Mouse (Mus musculus): ENCODE results near the gene Arhgap28. TPM values are rescaled to one million over a fixed set of nuclear protein-coding genes. Genes with fewer than 3 reads are reported as not detected.
A peak's percentile ranks its signal among the peaks of the same experiment; 100 is the strongest.

Gene Arhgap28
- polyA plus RNA-seq, 1 experiment from 2014 or later: 5.1 TPM

DNA sequence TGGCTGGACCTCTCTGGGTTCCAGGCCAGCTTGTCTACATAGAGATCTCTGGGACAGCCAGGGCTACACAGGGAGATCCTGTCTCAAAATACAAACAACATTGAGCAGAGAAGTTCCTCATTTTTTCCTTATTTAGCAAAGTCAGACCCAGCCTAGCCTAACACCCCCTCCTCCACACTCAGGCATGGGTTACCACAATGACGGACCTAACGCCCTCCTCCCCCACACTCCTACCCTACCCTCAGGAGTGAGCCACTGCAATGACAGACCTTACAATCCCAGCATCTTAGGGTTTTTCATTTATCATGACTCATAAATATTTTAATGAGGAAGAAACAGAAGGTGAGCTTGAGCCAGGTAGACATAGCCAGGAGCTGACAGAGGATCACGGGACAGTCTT is 73.0 kb downstream of the Arhgap28 start:
- WGBS: 79% methylated on average over 3 of the region's 3 CpGs
- Histone ChIP-seq H3K4me1 (ENCODE audit: control insufficient read depth, insufficient read depth, low read length) (no peaks in the 10 kb centered on the region), H3K4me3 (ENCODE audit: low read depth, low read length) (no peak overlapping the region), H3K9me3 (ENCODE audit: control insufficient read depth, low read length) (no peaks in the 10 kb centered on the region), H3K36me3 (ENCODE audit: control insufficient read depth, insufficient read depth, low read length) (no peaks in the 10 kb centered on the region), H3K27me3 (ENCODE audit: control insufficient read depth, insufficient read depth, low read length) (no peaks in the 10 kb centered on the region), H3K9ac (replicated peaks; ENCODE audit: low read depth, low read length) (no peak overlapping the region), H3K27ac (ENCODE audit: low read depth, low read length) (no peak overlapping the region), H3K4me2 (ENCODE audit: low read depth, low read length) (no peak overlapping the region)
- no peak for ATAC-seq (ENCODE audit: low read depth)

DNA sequence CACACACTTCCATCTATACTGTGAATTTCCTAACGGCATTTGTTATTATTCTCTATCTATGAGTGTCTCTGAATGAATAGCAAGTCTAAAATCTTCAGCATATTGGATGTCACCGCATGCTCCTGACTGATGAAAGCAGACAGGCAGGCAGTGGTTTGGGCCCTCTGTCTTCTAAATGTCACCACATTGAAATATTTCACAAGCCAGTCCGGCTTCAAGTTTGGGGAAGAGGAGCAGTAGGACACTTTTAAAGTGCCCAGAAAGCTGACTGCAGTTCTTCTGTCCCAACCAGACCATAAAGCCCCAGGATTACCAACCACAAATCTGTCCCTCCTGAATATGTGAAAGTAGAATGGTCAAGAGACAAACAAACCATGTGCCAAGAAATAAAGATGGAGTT is 73.5 kb downstream of the Arhgap28 start:
- Histone ChIP-seq H3K4me1 (ENCODE audit: control insufficient read depth, insufficient read depth, low read length) (no peaks in the 10 kb centered on the region), H3K27me3 (ENCODE audit: control insufficient read depth, insufficient read depth, low read length) (no peaks in the 10 kb centered on the region), H3K4me2 (ENCODE audit: low read depth, low read length) (no peak overlapping the region), H3K9me3 (ENCODE audit: control insufficient read depth, low read length) (no peaks in the 10 kb centered on the region), H3K9ac (replicated peaks; ENCODE audit: low read depth, low read length) (no peak overlapping the region), H3K36me3 (ENCODE audit: control insufficient read depth, insufficient read depth, low read length) (no peaks in the 10 kb centered on the region), H3K27ac (ENCODE audit: low read depth, low read length) (no peak overlapping the region), H3K4me3 (ENCODE audit: low read depth, low read length) (no peak overlapping the region)
- ATAC-seq (ENCODE audit: low read depth): no peak
- WGBS: 86% methylated on average over 3 of the region's 3 CpGs

DNA sequence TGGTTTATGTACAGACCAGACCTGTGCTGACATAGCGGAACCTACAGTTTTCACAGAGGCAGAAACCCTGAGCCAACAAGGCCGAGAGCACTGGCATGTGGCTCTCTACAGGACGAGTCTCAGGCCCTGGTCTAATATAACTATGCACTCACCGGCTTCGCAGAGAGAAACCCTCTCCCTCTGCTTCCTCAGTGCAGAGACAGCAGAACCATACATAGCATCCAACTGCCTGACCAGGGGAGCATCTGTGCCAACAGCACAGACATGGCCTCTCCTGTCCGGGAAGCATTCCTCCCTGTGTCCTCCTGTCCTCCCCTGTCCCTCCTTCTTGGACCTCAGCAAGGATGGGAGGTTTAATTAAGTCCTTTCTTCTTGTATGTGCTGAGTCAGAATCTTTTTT is 75.6 kb downstream of the Arhgap28 start:
- whole genome bisulfite sequencing: 89% methylated on average over 6 of the region's 6 CpGs
- Histone ChIP-seq H3K9me3 (ENCODE audit: control insufficient read depth, low read length) (no peaks in the 10 kb centered on the region), H3K4me3 (ENCODE audit: low read depth, low read length) (no peak overlapping the region), H3K9ac (replicated peaks; ENCODE audit: low read depth, low read length) (no peak overlapping the region), H3K4me2 (ENCODE audit: low read depth, low read length) (no peak overlapping the region), H3K36me3 (ENCODE audit: control insufficient read depth, insufficient read depth, low read length) (no peaks in the 10 kb centered on the region), H3K27ac (ENCODE audit: low read depth, low read length) (no peak overlapping the region), H3K27me3 (ENCODE audit: control insufficient read depth, insufficient read depth, low read length) (no peaks in the 10 kb centered on the region), H3K4me1 (ENCODE audit: control insufficient read depth, insufficient read depth, low read length) (no peaks in the 10 kb centered on the region)
- no peak for ATAC-seq (ENCODE audit: low read depth)

DNA sequence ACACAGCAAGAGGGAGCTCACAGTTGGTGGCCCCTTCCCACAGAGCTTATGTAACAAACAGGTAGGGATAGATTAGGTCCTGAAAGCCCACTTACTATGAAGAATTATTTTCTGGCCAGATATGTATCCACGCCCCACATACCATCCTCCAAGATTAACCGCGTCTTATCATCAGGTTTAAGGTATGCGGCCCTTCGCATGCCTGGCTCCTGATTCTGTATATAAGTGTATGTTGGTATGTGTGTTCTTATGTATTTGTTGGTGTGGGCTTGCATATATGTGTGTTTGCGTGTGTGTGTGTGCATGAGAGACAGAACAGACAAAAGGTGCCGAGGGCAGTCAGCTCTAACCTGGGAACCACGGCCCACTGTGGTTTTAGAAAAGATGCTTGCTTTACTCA is 76.1 kb downstream of the Arhgap28 start:
- no peaks in the 10 kb centered on the region for H3K36me3 ChIP-seq (ENCODE audit: control insufficient read depth, insufficient read depth, low read length)
- H3K4me1 ChIP-seq (ENCODE audit: control insufficient read depth, insufficient read depth, low read length): no peaks in the 10 kb centered on the region
- H3K27ac ChIP-seq (ENCODE audit: low read depth, low read length): no peak overlapping the region
- no peaks in the 10 kb centered on the region for H3K9me3 ChIP-seq (ENCODE audit: control insufficient read depth, low read length)
- no peak for ATAC-seq (ENCODE audit: low read depth)
- no peak overlapping the region for H3K9ac ChIP-seq (replicated peaks; ENCODE audit: low read depth, low read length)
- no peak overlapping the region for H3K4me2 ChIP-seq (ENCODE audit: low read depth, low read length)
- 94% methylated on average over 8 of the region's 8 CpGs for WGBS
- H3K4me3 ChIP-seq (ENCODE audit: low read depth, low read length): no peak overlapping the region
- H3K27me3 ChIP-seq (ENCODE audit: control insufficient read depth, insufficient read depth, low read length): no peaks in the 10 kb centered on the region

DNA sequence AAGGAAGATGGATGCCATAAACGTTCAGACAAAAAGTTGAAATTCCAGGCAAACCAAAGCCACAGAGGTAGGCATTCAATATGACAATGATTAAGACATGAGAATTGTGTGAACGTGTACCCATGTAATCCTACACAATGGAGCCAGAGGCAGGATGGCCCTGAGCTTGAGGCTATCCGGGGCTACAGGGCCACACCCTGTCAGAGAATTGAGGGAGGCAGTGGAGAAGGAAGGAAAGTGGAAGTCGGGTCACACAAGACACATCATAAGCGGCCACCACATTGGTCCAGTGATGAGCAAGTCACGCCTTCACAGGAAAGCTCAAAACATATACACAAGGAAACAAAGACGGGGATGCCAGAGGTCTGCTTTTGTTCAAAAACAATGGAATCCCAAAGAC is 84.0 kb downstream of the Arhgap28 start:
- Histone ChIP-seq H3K27me3 (ENCODE audit: control insufficient read depth, insufficient read depth, low read length) (no peaks in the 10 kb centered on the region), H3K4me2 (ENCODE audit: low read depth, low read length) (no peak overlapping the region)
- 76% methylated on average over 7 of the region's 7 CpGs for WGBS

DNA sequence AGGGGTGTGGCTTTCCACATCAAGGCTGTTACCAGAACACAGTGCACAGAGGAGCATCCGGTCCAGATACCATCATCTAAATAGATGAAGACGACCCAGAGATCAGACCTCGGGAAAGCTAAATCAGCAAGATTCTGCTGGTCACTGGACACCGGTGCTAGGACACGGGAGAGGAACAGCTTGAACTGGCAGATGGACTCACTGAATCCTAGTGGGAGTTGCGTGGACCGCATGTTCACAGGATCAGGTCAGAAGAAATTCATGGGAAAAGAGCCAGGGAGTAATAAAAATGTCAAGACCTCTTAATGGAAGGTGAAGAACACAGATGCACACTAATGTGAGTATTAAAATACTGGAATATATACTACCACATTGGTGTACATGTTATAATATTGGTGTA is 85.7 kb downstream of the Arhgap28 start:
- WGBS: 86% methylated on average over 7 of the region's 7 CpGs
- Histone ChIP-seq H3K4me2 (ENCODE audit: low read depth, low read length) (no peak overlapping the region), H3K9ac (replicated peaks; ENCODE audit: low read depth, low read length) (no peak overlapping the region), H3K4me1 (ENCODE audit: control insufficient read depth, insufficient read depth, low read length) (no peaks in the 10 kb centered on the region), H3K36me3 (ENCODE audit: control insufficient read depth, insufficient read depth, low read length) (no peaks in the 10 kb centered on the region), H3K4me3 (ENCODE audit: low read depth, low read length) (no peak overlapping the region), H3K27ac (ENCODE audit: low read depth, low read length) (no peak overlapping the region), H3K27me3 (ENCODE audit: control insufficient read depth, insufficient read depth, low read length) (no peaks in the 10 kb centered on the region), H3K9me3 (ENCODE audit: control insufficient read depth, low read length) (no peaks in the 10 kb centered on the region)
- no peak for ATAC-seq (ENCODE audit: low read depth)

More for the DNA sequence above, 84.0 kb downstream of the Arhgap28 start:
- no peak overlapping the region for H3K27ac ChIP-seq (ENCODE audit: low read depth, low read length)
- no peaks in the 10 kb centered on the region for H3K9me3 ChIP-seq (ENCODE audit: control insufficient read depth, low read length)
- no peaks in the 10 kb centered on the region for H3K4me1 ChIP-seq (ENCODE audit: control insufficient read depth, insufficient read depth, low read length)
- ATAC-seq (ENCODE audit: low read depth): no peak
- no peak overlapping the region for H3K9ac ChIP-seq (replicated peaks; ENCODE audit: low read depth, low read length)
- H3K4me3 ChIP-seq (ENCODE audit: low read depth, low read length): no peak overlapping the region
- no peaks in the 10 kb centered on the region for H3K36me3 ChIP-seq (ENCODE audit: control insufficient read depth, insufficient read depth, low read length)

DNA sequence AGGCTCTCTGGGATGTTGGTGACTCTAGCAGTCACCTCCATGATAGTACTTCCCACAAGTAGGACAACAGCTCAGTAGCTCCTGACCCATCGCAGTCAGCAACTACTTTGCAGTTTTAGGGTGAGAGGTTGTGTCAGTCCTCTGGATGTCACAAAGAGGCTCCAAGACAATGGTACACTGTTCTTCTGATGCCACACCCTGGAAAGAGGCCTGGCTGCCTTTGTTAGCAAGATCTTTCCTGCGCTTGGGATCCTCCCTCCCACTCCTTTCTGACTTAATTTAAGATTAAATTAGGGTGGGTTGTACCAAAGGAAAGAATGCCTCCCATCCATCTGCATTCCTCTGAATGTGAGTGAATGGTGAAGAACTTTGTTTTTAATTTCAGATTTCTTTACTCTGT is 87.0 kb downstream of the Arhgap28 start:
- ATAC-seq (ENCODE audit: low read depth): no peak
- no peaks in the 10 kb centered on the region for H3K36me3 ChIP-seq (ENCODE audit: control insufficient read depth, insufficient read depth, low read length)
- WGBS: 67% methylated on average over 2 of the region's 2 CpGs

DNA sequence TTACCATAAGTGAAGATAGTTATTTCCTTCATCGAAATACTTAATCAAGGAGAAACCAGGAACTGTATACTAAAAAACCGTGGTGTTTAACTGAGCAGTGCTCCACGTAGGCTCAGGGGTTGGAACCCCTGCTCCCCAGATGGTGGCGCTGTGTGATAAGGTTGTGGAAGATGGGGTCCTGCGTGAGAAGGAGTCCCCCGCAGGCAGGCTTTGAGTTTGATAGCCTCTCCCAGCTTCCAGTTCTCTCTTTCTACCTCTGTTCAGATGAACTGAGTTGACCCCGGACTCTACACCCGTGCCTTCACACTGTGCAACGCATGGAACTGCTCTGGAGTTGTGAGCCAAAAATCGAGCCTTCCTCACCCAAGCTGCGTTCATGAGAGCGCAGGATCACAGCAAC is 91.3 kb downstream of the Arhgap28 start:
- 57% methylated on average over 12 of the region's 12 CpGs for WGBS
- H3K4me2 ChIP-seq (ENCODE audit: low read depth, low read length): no peak overlapping the region
- peak; percentile 34; the same call in 1 of the 2 replicates for ATAC-seq (ENCODE audit: low read depth)
- H3K9me3 ChIP-seq (ENCODE audit: control insufficient read depth, low read length): no peaks in the 10 kb centered on the region
- no peak overlapping the region for H3K27ac ChIP-seq (ENCODE audit: low read depth, low read length)
- no peaks in the 10 kb centered on the region for H3K27me3 ChIP-seq (ENCODE audit: control insufficient read depth, insufficient read depth, low read length)
- no peak overlapping the region for H3K4me3 ChIP-seq (ENCODE audit: low read depth, low read length)
- H3K4me1 ChIP-seq (ENCODE audit: control insufficient read depth, insufficient read depth, low read length): no peaks in the 10 kb centered on the region
- no peak overlapping the region for H3K9ac ChIP-seq (replicated peaks; ENCODE audit: low read depth, low read length)
- no peaks in the 10 kb centered on the region for H3K36me3 ChIP-seq (ENCODE audit: control insufficient read depth, insufficient read depth, low read length)

More for the DNA sequence above, 87.0 kb downstream of the Arhgap28 start:
- no peak overlapping the region for H3K4me3 ChIP-seq (ENCODE audit: low read depth, low read length)
- no peak overlapping the region for H3K9ac ChIP-seq (replicated peaks; ENCODE audit: low read depth, low read length)
- no peak overlapping the region for H3K27ac ChIP-seq (ENCODE audit: low read depth, low read length)
- H3K4me2 ChIP-seq (ENCODE audit: low read depth, low read length): no peak overlapping the region
- H3K4me1 ChIP-seq (ENCODE audit: control insufficient read depth, insufficient read depth, low read length): no peaks in the 10 kb centered on the region
- H3K9me3 ChIP-seq (ENCODE audit: control insufficient read depth, low read length): no peaks in the 10 kb centered on the region
- H3K27me3 ChIP-seq (ENCODE audit: control insufficient read depth, insufficient read depth, low read length): no peaks in the 10 kb centered on the region

DNA sequence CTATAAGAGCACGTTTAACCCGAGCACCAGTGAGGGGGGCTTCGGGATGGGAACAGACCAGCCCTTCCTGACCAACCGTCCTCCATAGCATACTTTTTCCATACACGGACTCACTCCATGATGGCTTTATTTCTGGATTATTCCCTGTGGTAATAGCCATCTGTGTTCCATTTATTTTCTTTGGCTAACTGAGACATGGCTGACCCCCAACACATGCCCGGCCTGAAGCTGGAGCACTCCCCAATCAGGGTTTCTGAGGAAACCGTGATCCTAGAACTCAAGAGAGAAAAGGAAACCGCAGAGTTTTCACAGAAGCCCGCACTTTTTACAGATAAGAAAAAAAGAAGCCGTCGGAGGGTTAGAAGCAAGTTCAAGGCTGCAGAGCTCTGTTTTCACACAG is 91.9 kb downstream of the Arhgap28 start:
- no peak for ATAC-seq (ENCODE audit: low read depth)

DNA sequence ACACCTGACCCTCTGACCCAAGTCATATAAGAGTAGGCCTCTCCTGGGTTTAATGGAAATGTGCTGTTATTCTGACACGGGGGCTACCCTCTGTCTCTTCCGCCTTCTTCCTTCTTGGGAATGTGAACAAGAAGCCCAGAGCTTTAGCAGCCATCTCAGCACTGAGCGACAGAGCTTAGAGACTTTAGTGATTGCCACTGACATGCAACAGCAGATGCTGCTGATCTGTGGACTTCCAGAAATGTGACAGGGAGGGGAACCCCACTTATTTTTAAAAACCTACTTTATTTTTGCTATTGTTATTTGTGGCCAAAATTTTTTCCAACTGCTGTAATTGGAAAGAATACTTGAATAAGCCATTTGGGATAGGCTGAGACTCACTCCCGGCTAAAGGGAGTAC is 95.4 kb downstream of the Arhgap28 start:
- H3K4me1 ChIP-seq (ENCODE audit: control insufficient read depth, insufficient read depth, low read length): no peaks in the 10 kb centered on the region
- no peak overlapping the region for H3K27ac ChIP-seq (ENCODE audit: low read depth, low read length)
- WGBS: 90% methylated on average over 4 of the region's 4 CpGs
- H3K4me3 ChIP-seq (ENCODE audit: low read depth, low read length): no peak overlapping the region
- no peaks in the 10 kb centered on the region for H3K9me3 ChIP-seq (ENCODE audit: control insufficient read depth, low read length)
- H3K4me2 ChIP-seq (ENCODE audit: low read depth, low read length): no peak overlapping the region
- no peaks in the 10 kb centered on the region for H3K27me3 ChIP-seq (ENCODE audit: control insufficient read depth, insufficient read depth, low read length)
- H3K36me3 ChIP-seq (ENCODE audit: control insufficient read depth, insufficient read depth, low read length): no peaks in the 10 kb centered on the region
- H3K9ac ChIP-seq (replicated peaks; ENCODE audit: low read depth, low read length): no peak overlapping the region
- no peak for ATAC-seq (ENCODE audit: low read depth)

More for the DNA sequence above, 91.9 kb downstream of the Arhgap28 start:
- no peak overlapping the region for H3K4me3 ChIP-seq (ENCODE audit: low read depth, low read length)
- H3K4me1 ChIP-seq (ENCODE audit: control insufficient read depth, insufficient read depth, low read length): no peaks in the 10 kb centered on the region
- no peak overlapping the region for H3K27ac ChIP-seq (ENCODE audit: low read depth, low read length)
- H3K36me3 ChIP-seq (ENCODE audit: control insufficient read depth, insufficient read depth, low read length): no peaks in the 10 kb centered on the region
- H3K4me2 ChIP-seq (ENCODE audit: low read depth, low read length): no peak overlapping the region
- no peaks in the 10 kb centered on the region for H3K27me3 ChIP-seq (ENCODE audit: control insufficient read depth, insufficient read depth, low read length)
- H3K9ac ChIP-seq (replicated peaks; ENCODE audit: low read depth, low read length): no peak overlapping the region
- no peaks in the 10 kb centered on the region for H3K9me3 ChIP-seq (ENCODE audit: control insufficient read depth, low read length)
- WGBS: 89% methylated on average over 11 of the region's 11 CpGs

All from neural tube, embryonic 14.5 days (tissue).